Mouse (Mus musculus): ENCODE measurements around the gene Cnn2. TPM values are rescaled to one million over a fixed set of nuclear protein-coding genes. Genes with fewer than 3 reads are reported as not detected.

Cnn2 gene
- polyA plus RNA-seq, 1 experiment, result 109 TPM

GRCm38 (mm10) chr10:79984195-79984816, 4.1 kb upstream of the Cnn2 start, which contains the start of gene Tmem259:
Tmem259 (minus strand) TSS chr10:79984330.
- Histone ChIP-seq H3ac (ENCODE audit: control insufficient read depth, insufficient read length) (peak within 1 kb of the TSS; percentile 51), H3K36me3 (ENCODE audit: control insufficient read depth, insufficient read depth) (no peaks in the 10 kb centered on the region), H3K27me3 (ENCODE audit: control insufficient read depth, insufficient read depth, insufficient read length) (no peaks in the 10 kb centered on the region), H3K79me2 (ENCODE audit: control insufficient read depth, insufficient read depth) (peaks cover 47% of the 10 kb centered on the region), H3K4me3 (peak within 1 kb of the TSS; percentile 74), H3K4me2 (ENCODE audit: low read depth) (peak within 1 kb of the TSS; percentile 96)
- TF ChIP-seq SRF (IDR thresholded peaks at IDR 0.05; ENCODE audit: control insufficient read depth, insufficient read length, low read depth), result peak; percentile 20
- peak; percentile 59 for TF ChIP-seq POLR2A (IDR thresholded peaks at IDR 0.05; ENCODE audit: insufficient read length, low read depth)
- TF ChIP-seq TCF12 (IDR thresholded peaks at IDR 0.05; ENCODE audit: insufficient read depth, poor library complexity, severe bottlenecking), result no peak

- H3K36me3 ChIP-seq (ENCODE audit: control insufficient read depth, insufficient read depth), result no peaks in the 10 kb centered on the region
- no peaks in the 10 kb centered on the region for H3K27me3 ChIP-seq (ENCODE audit: control insufficient read depth, insufficient read depth, insufficient read length)
- peak overlapping the region; percentile 74 for H3K4me3 ChIP-seq
- peak overlapping the region; percentile 51 for H3ac ChIP-seq (ENCODE audit: control insufficient read depth, insufficient read length)
- H3K79me2 ChIP-seq (ENCODE audit: control insufficient read depth, insufficient read depth), result peaks cover 53% of the 10 kb centered on the region
- TF ChIP-seq POLR2A (IDR thresholded peaks at IDR 0.05; ENCODE audit: insufficient read length, low read depth), result peak; percentile 23
- no peak for TF ChIP-seq E2F4 (IDR thresholded peaks at IDR 0.05; ENCODE audit: insufficient read depth)
- peak overlapping the region; percentile 86 for H3K4me2 ChIP-seq (ENCODE audit: low read depth)
Measured at GRCm38 (mm10) chr10:79984871-79985270, 3.5 kb upstream of the Cnn2 start.

DNA sequence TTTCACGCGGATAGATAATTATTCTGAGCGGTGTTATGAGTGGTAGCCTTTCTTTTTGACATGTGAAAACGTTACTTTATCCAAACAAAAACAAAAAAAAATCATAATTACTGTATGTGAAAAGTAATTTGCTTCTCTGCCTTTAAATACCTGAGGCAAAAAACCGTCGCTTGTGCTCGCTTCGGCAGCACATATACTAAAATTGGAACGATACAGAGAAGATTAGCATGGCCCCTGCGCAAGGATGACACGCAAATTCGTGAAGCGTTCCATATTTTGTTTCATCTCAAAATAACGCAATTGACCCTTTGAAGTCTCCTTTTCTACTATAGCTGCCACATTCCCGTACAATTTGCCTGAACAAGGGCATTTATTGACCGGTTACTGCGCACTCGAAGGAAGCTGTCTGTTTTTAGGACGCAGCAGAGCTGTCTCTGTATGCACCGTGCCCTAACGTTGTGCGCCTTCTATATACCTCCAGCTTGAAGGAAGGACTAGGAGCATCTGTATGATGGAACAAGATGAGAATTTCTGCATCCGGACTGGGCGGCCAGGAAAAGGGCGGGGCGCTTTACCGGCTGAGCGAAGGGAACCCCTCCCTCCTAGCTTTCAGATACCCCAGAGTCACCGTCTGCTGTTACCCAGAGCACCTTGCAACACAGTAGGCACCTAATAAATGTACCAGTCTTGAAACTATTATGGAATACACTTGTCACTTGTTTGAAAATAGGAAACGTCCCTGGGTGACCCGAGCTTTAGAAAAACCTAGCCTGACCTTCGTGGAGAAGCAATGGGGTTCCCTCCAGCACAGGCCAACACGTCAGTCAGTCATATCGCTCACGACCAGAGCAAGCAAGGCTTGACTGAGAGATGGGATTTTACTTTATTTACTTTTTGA, 2.8 kb upstream of the Cnn2 start:
- Histone ChIP-seq H3ac (ENCODE audit: control insufficient read depth, insufficient read length) (no peak overlapping the region), H3K4me2 (ENCODE audit: low read depth) (peak overlapping the region; percentile 86), H3K27me3 (ENCODE audit: control insufficient read depth, insufficient read depth, insufficient read length) (no peaks in the 10 kb centered on the region), H3K4me3 (peak overlapping the region; percentile 74), H3K79me2 (ENCODE audit: control insufficient read depth, insufficient read depth) (peaks cover 46% of the 10 kb centered on the region), H3K36me3 (ENCODE audit: control insufficient read depth, insufficient read depth) (no peaks in the 10 kb centered on the region)
- TF ChIP-seq USF1 (IDR thresholded peaks at IDR 0.05; ENCODE audit: low read depth) (no peak), MAX (IDR thresholded peaks at IDR 0.05; ENCODE audit: low read depth) (no peak), CEBPB (IDR thresholded peaks at IDR 0.05; ENCODE audit: insufficient read depth, poor library complexity, severe bottlenecking) (no peak), MYOD1 (IDR thresholded peaks at IDR 0.05; ENCODE audit: control insufficient read depth in 1 of 3, insufficient read length in 2 of 3, low read depth in 2 of 3) (no peak), SRF (IDR thresholded peaks at IDR 0.05; ENCODE audit: control insufficient read depth, insufficient read length, low read depth) (no peak), TCF12 (IDR thresholded peaks at IDR 0.05; ENCODE audit: insufficient read depth, poor library complexity, severe bottlenecking) (no peak), TCF3 (IDR thresholded peaks at IDR 0.05; ENCODE audit: insufficient read length, low read depth) (no peak), MYOG (IDR thresholded peaks at IDR 0.05; ENCODE audit: control insufficient read depth in 1 of 3, insufficient read depth in 1 of 3, insufficient read length in 2 of 3, low read depth in 2 of 3) (no peak), POLR2A (IDR thresholded peaks at IDR 0.05; ENCODE audit: insufficient read length, low read depth) (no peak), POLR2AphosphoS2 (IDR thresholded peaks at IDR 0.05; ENCODE audit: insufficient read length, low read depth) (no peak), E2F4 (IDR thresholded peaks at IDR 0.05; ENCODE audit: insufficient read depth) (no peak), REST (IDR thresholded peaks at IDR 0.05; ENCODE audit: insufficient read depth, insufficient read length) (no peak)

GRCm38 (mm10) chr10:79986232-79986878, 2.0 kb upstream of the Cnn2 start:
- Histone ChIP-seq H3ac (ENCODE audit: control insufficient read depth, insufficient read length) (no peak overlapping the region), H3K36me3 (ENCODE audit: control insufficient read depth, insufficient read depth) (no peaks in the 10 kb centered on the region), H3K27me3 (ENCODE audit: control insufficient read depth, insufficient read depth, insufficient read length) (no peaks in the 10 kb centered on the region), H3K4me2 (ENCODE audit: low read depth) (peak overlapping the region; percentile 86), H3K4me3 (peak overlapping the region; percentile 74), H3K79me2 (ENCODE audit: control insufficient read depth, insufficient read depth) (peaks cover 39% of the 10 kb centered on the region)
- peak; percentile 34 for TF ChIP-seq POLR2A (IDR thresholded peaks at IDR 0.05; ENCODE audit: insufficient read length, low read depth)
- no peak for TF ChIP-seq TCF3 (IDR thresholded peaks at IDR 0.05; ENCODE audit: insufficient read length, low read depth)

DNA sequence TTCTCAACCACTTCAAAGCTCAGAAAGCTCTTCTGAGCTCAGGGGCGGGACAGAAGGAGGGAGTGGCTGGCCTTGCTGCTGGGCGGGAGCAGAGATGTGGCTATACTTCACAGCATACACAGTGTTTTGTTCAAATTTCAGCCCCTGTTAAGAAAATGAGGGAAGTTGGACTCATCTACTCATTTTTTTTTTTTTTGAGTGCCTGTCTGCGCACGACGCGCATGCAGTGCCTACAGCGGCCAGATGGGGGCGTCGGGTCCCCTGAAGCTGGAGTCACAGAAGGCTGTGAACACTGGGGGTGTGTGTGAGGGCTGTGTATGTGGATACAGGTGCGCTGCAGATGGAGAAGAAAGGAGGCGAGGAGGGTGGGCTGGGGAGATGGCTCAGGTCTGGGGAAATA, 1.4 kb upstream of the Cnn2 start:
- no peaks in the 10 kb centered on the region for H3K27me3 ChIP-seq (ENCODE audit: control insufficient read depth, insufficient read depth, insufficient read length)
- peaks cover 33% of the 10 kb centered on the region for H3K79me2 ChIP-seq (ENCODE audit: control insufficient read depth, insufficient read depth)
- H3K4me2 ChIP-seq (ENCODE audit: low read depth), result peak overlapping the region; percentile 86
- H3ac ChIP-seq (ENCODE audit: control insufficient read depth, insufficient read length), result no peak overlapping the region
- H3K4me3 ChIP-seq, result peak overlapping the region; percentile 74
- peak; percentile 29 for TF ChIP-seq SRF (IDR thresholded peaks at IDR 0.05; ENCODE audit: control insufficient read depth, insufficient read length, low read depth)
- no peak for TF ChIP-seq REST (IDR thresholded peaks at IDR 0.05; ENCODE audit: insufficient read depth, insufficient read length)
- TF ChIP-seq TCF3 (IDR thresholded peaks at IDR 0.05; ENCODE audit: insufficient read length, low read depth), result no peak
- TF ChIP-seq MYOD1 (IDR thresholded peaks at IDR 0.05; ENCODE audit: control insufficient read depth in 1 of 3, insufficient read length in 2 of 3, low read depth in 2 of 3), result no peak
- TF ChIP-seq CEBPB (IDR thresholded peaks at IDR 0.05; ENCODE audit: insufficient read depth, poor library complexity, severe bottlenecking), result no peak
- no peak for TF ChIP-seq MAX (IDR thresholded peaks at IDR 0.05; ENCODE audit: low read depth)
- H3K36me3 ChIP-seq (ENCODE audit: control insufficient read depth, insufficient read depth), result peaks cover under 1% of the 10 kb centered on the region

Measured in myocyte (in vitro differentiated cells).